Mouse (Mus musculus) hindlimb bud, embryonic 11.5 days (tissue): ENCODE data around the gene Znhit2.

Source experiments
- DNase-seq: peaks from one replicate; pipeline ENCODE4 v3.0.0-alpha.2; 2012; ENCODE audit warnings: low read depth, low spot score; ENCODE audit errors: extremely low spot score

Gene Znhit2

GRCm38 (mm10) chr19:6046294-6047153 is 14.5 kb upstream of the Znhit2 start, which contains the start of gene Syvn1:
Syvn1 (plus strand) TSS chr19:6046576.
- DNase-seq: peak; percentile 98

GRCm38 (mm10) chr19:6047154-6047898 is 13.7 kb upstream of the Znhit2 start:
- no peak for DNase-seq

- DNase-seq: no peak
Measured at GRCm38 (mm10) chr19:6047899-6048166, 13.2 kb upstream of the Znhit2 start.

DNA sequence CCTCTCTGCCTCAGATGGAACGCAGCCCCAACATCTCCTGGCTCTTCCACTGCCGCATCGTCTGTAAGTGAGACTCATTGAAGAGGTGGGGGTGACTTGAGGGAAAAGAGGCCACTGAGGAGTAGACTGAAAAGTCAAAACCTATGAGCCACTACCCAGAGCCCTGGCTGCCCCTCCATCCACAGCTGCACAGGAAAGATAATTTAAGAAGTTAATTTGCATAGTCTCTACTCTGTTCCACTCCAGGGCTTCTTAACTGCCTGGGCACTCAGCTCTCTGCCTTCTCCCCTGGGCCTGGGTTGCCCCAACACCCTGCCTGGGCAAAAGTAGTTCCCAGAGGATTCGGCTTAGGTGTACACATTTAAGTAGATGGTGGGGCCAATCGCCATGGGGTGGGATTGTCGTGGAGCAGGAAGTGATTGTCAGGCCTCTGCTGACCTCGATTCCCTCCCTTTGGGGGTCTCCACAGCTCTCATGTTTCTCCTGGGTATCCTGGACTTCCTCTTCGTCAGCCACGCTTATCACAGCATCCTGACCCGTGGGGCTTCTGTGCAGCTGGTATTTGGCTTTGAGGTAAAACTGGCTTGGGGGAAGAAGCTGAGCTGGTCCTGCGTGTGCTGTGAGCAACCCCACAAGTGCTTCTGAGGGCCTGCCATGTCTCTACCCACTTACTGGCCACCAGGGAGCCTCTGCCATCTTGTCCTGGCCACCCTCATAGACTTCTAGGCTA is 12.1 kb upstream of the Znhit2 start:
- no peak for DNase-seq

DNA sequence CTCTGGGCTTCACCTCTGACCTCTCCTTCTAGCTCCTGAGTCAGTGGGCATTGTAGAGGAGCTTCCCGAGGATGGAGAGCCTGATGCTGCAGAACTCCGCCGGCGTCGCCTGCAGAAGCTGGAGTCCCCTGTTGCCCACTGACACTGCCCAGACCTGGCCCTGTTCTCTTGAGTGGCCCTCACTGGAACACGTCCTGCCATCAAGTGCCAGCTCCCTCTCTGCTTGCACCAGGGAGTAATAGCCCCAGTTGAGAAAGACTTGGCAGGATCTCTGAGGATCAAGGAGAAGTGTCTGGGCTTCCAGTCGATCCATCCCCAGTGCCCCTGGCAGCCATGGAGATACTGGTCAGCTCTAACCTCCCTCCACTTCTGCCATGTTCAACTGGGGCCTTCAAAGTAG is 8.5 kb upstream of the Znhit2 start:
- DNase-seq: no peak

GRCm38 (mm10) chr19:6054296-6054695 is 6.7 kb upstream of the Znhit2 start:
- no peak for DNase-seq

DNA sequence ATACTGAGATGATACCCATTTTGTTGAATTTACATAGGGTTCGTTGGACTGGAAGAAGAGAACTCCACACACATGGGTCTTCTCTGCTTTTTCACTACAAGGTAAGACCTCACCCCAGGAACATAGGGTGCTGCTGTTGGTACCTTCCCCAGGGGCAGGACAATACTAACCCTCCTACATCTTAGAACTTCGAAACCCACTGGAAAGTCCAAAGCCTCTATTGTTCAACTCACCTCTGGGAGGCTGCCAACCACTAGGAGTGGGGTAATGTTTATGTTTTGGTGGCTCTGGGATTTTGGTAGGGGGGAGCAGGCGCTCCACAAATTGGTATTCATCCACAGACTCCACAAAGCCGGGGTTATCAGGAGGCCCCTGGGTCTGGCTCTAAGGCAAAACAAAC is 4.3 kb upstream of the Znhit2 start:
- DNase-seq: no peak

GRCm38 (mm10) chr19:6057313-6058096 is 3.5 kb upstream of the Znhit2 start, which contains the start of the genes Mrpl49 and Fau:
Mrpl49 (minus strand) TSS chr19:6057785.
Fau (plus strand) TSS chr19:6057844.
- peak; percentile 91 for DNase-seq

GRCm38 (mm10) chr19:6058513-6058912 is 2.5 kb upstream of the Znhit2 start:
- no peak for DNase-seq

- no peak for DNase-seq
Measured at GRCm38 (mm10) chr19:6058966-6059365, 2.0 kb upstream of the Znhit2 start.

DNA sequence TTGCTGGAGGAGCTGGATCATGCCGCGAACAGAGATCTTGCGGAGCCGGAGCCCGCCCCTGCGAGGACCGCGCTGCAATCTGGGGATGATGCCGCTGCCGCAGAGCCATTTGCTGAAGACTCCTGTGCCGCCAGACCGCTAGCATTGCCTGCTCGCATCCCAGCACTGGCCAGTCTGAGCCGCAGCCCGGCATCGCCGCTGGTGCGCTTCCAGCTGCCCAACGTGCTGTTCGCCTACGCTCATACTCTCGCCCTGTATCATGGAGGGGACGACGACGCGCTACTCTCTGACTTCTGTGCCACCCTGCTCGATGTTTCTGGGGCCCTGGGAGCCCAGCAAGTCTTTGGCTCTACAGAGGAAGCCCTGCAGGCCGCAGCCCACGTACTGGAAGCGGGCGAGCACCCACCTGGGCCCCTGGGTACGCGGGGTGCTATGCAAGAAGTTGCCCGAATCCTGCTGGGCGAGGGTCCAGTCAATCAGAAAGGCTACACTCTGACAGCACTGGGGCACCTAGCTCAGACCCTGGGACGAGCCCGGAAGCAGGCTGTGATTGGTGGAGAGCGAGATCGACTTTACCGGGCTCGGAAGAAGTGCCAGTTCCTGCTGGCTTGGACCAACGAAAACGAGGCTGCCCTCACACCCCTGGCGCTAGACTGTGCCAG is 780 bp downstream of the Znhit2 start:
- DNase-seq: no peak

GRCm38 (mm10) chr19:6062418-6062817 is 1.4 kb downstream of the Znhit2 start:
- no peak for DNase-seq

- DNase-seq: no peak
Measured at GRCm38 (mm10) chr19:6063081-6063480, 2.1 kb downstream of the Znhit2 start.

DNA sequence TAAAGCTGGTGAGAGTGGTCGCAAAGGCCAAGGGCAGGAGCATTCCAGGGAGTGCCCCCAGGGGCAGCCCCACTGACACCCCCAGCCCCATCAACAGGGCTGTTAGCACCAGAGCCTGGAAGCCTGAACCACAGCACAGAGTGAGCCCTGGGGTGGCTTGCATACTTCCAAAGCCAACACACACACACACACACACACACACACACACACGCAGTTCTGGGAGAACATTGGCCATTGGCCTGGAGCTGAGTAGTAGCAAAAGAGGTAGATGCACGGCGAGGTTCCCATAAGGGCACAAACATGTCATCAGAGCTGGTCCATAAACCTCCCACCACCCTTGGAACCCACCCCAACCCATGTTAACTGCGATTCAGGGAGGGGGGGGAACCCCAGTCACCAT is 5.6 kb downstream of the Znhit2 start:
- no peak for DNase-seq

DNA sequence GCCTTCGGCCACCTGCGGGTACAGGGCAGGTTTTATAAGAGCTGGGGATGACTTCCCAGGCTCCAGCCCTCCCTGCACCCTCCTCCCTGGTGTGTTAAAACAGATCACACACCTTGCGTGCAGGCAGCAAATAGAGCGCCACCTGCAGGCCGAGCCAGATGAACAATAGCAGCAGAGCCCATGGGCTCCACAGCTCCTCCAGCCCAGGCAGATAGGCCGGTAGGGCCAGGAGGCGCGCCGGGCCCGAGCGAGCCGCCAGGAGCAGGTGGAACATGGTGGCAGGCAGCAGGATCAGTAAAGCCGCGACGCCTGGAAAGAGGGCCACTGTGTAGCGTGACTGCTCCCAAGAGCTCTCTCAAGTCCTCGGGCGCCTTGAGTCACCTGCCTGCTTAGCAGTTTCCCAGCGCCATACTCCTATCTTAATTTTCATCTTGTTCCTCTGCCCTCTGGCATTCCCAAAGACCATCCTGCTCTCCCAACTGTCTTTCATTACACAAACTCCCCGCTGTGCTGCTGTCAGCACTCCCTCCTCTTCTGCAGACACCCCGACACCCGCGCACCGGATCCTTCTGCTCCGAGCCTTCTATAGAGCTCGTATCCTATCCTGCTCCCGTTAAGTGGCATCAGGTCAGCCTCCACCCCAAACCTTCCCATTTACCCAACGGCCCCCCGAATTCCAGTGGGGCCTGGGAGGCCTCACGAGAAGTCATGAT is 6.2 kb downstream of the Znhit2 start:
- DNase-seq: no peak

GRCm38 (mm10) chr19:6067724-6068415 is 6.9 kb downstream of the Znhit2 start, which contains the start of gene Tm7sf2:
Tm7sf2 (minus strand) TSS chr19:6068373.
- no peak for DNase-seq

- no peak for DNase-seq
Measured at GRCm38 (mm10) chr19:6068951-6069350, 8.0 kb downstream of the Znhit2 start.

- no peak for DNase-seq
Measured at GRCm38 (mm10) chr19:6069851-6070250, 8.9 kb downstream of the Znhit2 start.
